Mouse (Mus musculus): ENCODE results near the gene Tubd1. TPM values are rescaled to one million over a fixed set of nuclear protein-coding genes. Genes with fewer than 3 reads are reported as not detected.

The Tubd1 gene
- polyA plus RNA-seq, 1 experiment, result 4.0 TPM

- WGBS, result 100% methylated on average over 1 of the region's 1 CpGs
- no peak for DNase-seq (ENCODE audit: low read depth, low spot score)
Measured at GRCm38 (mm10) chr11:86547412-86547811, 2.6 kb downstream of the Tubd1 start.

GRCm38 (mm10) chr11:86553525-86553924 is 8.7 kb downstream of the Tubd1 start:
- WGBS, result 95% methylated on average over 6 of the region's 6 CpGs
- no peak for DNase-seq (ENCODE audit: low read depth, low spot score)

GRCm38 (mm10) chr11:86558258-86558657 is 13.5 kb downstream of the Tubd1 start:
- DNase-seq (ENCODE audit: low read depth, low spot score), result no peak
- 92% methylated on average over 4 of the region's 4 CpGs for WGBS

GRCm38 (mm10) chr11:86568425-86568824 is 23.6 kb downstream of the Tubd1 start:
- no peak for DNase-seq (ENCODE audit: low read depth, low spot score)
- 27% methylated on average over 3 of the region's 3 CpGs for WGBS

GRCm38 (mm10) chr11:86570261-86570746 is 25.5 kb downstream of the Tubd1 start:
- 61% methylated on average over 9 of the region's 9 CpGs for WGBS
- DNase-seq (ENCODE audit: low read depth, low spot score), result no peak

GRCm38 (mm10) chr11:86571047-86571855 is 26.5 kb downstream of the Tubd1 start:
- WGBS, result 50% methylated on average over 15 of the region's 15 CpGs
- DNase-seq (ENCODE audit: low read depth, low spot score), result no peak

GRCm38 (mm10) chr11:86571871-86572270 is 27.1 kb downstream of the Tubd1 start:
- 83% methylated on average over 4 of the region's 4 CpGs for WGBS
- no peak for DNase-seq (ENCODE audit: low read depth, low spot score)

GRCm38 (mm10) chr11:86572623-86573022 is 27.8 kb downstream of the Tubd1 start:
- DNase-seq (ENCODE audit: low read depth, low spot score), result no peak
- 54% methylated on average over 2 of the region's 2 CpGs for WGBS

GRCm38 (mm10) chr11:86573646-86574231 is 28.9 kb downstream of the Tubd1 start:
- WGBS, result 65% methylated on average over 6 of the region's 6 CpGs
- DNase-seq (ENCODE audit: low read depth, low spot score), result no peak

GRCm38 (mm10) chr11:86574408-86574807 is 29.6 kb downstream of the Tubd1 start:
- 15% methylated on average over 2 of the region's 2 CpGs for WGBS
- DNase-seq (ENCODE audit: low read depth, low spot score), result no peak

- WGBS, result 40% methylated on average over 7 of the region's 7 CpGs
- DNase-seq (ENCODE audit: low read depth, low spot score), result no peak
Measured at GRCm38 (mm10) chr11:86575632-86576378, 31.0 kb downstream of the Tubd1 start.

GRCm38 (mm10) chr11:86577231-86577630 is 32.4 kb downstream of the Tubd1 start:
- DNase-seq (ENCODE audit: low read depth, low spot score), result no peak
- 34% methylated on average over 4 of the region's 4 CpGs for WGBS

GRCm38 (mm10) chr11:86578106-86578808 is 33.5 kb downstream of the Tubd1 start:
- WGBS, result 14% methylated on average over 6 of the region's 6 CpGs

GRCm38 (mm10) chr11:86578809-86579730 is 34.3 kb downstream of the Tubd1 start:
- no peak for DNase-seq (ENCODE audit: low read depth, low spot score)
- 23% methylated on average over 25 of the region's 25 CpGs for WGBS

More at GRCm38 (mm10) chr11:86578106-86578808, 33.5 kb downstream of the Tubd1 start:
- no peak for DNase-seq (ENCODE audit: low read depth, low spot score)

- DNase-seq (ENCODE audit: low read depth, low spot score), result no peak
- WGBS, result 23% methylated on average over 10 of the region's 10 CpGs
Measured at GRCm38 (mm10) chr11:86579731-86580318, 35.0 kb downstream of the Tubd1 start.

- DNase-seq (ENCODE audit: low read depth, low spot score), result no peak
- 25% methylated on average over 9 of the region's 9 CpGs for WGBS
Measured at GRCm38 (mm10) chr11:86580319-86581113, 35.7 kb downstream of the Tubd1 start.

GRCm38 (mm10) chr11:86581250-86581753 is 36.5 kb downstream of the Tubd1 start:
- no peak for DNase-seq (ENCODE audit: low read depth, low spot score)
- 4% methylated on average over 11 of the region's 11 CpGs for WGBS
